Mouse (Mus musculus): ENCODE results near the gene Drp2.

GRCm38 (mm10) chrX:134412096-134412495, 7.7 kb downstream of the Drp2 start:
- no peak for TF ChIP-seq POLR2A (IDR thresholded peaks at IDR 0.05; ENCODE audit: borderline replicate concordance, control insufficient read depth, low read depth, low read length)
- no peak for TF ChIP-seq CTCF (IDR thresholded peaks at IDR 0.05; ENCODE audit: control insufficient read depth, insufficient read depth, low read length)
